Mouse (Mus musculus): ENCODE results near the gene Gm3252. TPM values are rescaled to one million over a fixed set of nuclear protein-coding genes. Genes with fewer than 3 reads are reported as not detected.
"Not testable (repeated sequence)": the region's sequence is repeated elsewhere in the genome, so short reads cannot be mapped to it uniquely, and the experiment has no call there.

Gm3252 gene
- total RNA-seq (2017): not detected in 2 replicates

DNA sequence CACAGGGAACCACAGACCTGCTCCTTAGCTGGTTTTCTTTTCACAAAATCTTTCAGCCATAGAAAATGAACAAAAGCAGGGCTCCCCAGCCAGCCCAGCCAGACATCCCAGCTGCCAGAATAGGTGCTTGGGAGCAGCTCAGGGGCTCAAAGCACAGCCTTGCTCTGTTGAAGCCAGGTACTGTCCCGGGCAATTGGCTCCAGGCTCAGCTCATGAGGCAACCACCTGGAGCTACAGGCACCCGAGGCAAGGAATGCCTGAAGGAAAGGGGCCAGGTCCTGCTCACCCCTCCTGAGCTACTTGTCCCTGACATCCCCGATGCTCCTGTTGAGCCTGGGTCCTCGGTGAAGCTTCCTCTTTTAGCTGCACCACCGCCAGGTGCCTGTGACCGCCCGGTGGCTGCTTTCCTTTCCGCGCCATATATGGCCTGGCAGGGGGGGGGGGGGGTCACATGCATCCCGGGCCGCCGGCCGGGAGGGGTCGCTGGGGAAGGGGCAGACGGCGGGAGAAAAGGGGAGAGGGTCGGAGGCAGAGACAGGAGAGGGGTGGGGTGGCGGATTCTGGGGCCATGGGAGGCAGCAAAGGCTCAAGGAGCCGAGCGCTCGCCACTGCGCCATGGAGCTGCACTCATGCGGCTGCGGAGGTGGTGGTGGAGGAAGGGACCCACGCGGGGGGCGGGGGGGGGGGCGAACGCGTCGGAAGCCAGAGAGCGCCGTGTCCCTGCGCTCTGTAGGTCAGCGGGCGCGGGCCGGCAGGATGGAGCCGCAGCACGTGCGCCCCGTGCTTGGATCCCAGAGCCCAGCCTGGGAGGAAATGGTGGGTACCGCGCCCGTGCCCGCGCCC is at the start of gene Gm3252:
Gm3252 (plus strand) TSS at position 738 of the 843 bp plus-strand sequence.
- not testable (repeated sequence) for ATAC-seq (ENCODE audit: extremely low read depth, insufficient number of reproducible peaks, low FRiP score, poor library complexity, severe bottlenecking)

GRCm38 (mm10) chr14:4708938-4709337 is 17.6 kb upstream of the Gm3252 start, which contains the start of gene Gm7876:
Gm7876 (plus strand) TSS chr14:4709238.
- ATAC-seq (ENCODE audit: extremely low read depth, insufficient number of reproducible peaks, low FRiP score, poor library complexity, severe bottlenecking): not testable (repeated sequence)

GRCm38 (mm10) chr14:4776037-4776436 is 49.5 kb downstream of the Gm3252 start, which contains the start of gene Gm9602:
Gm9602 (plus strand) TSS chr14:4776337.
- ATAC-seq (ENCODE audit: extremely low read depth, insufficient number of reproducible peaks, low FRiP score, poor library complexity, severe bottlenecking): not testable (repeated sequence)

Other genes with a start within 250 kb of the Gm3252 start
- gene Gm3182, start 245.0 kb upstream of the Gm3252 start, total RNA-seq (2017): 0.58 TPM in 1 of 2 replicates, not detected in the other
- gene Gm3047, start 171.4 kb upstream of the Gm3252 start, total RNA-seq (2017): not detected in 2 replicates
- not detected in 2 replicates for gene Gm8159, start 94.4 kb upstream of the Gm3252 start, total RNA-seq (2017)
- gene Gm3239, start 62.6 kb upstream of the Gm3252 start, total RNA-seq (2017): not detected in 2 replicates
- not detected in 2 replicates for gene Gm7876, start 17.5 kb upstream of the Gm3252 start, total RNA-seq (2017)
- gene Gm9602, start 49.6 kb downstream of the Gm3252 start, total RNA-seq (2017): not detected in 2 replicates
- not detected in 2 replicates for gene Gm3269, start 111.3 kb downstream of the Gm3252 start, total RNA-seq (2017)
- not detected in 2 replicates for gene Gm3264, start 128.8 kb downstream of the Gm3252 start, total RNA-seq (2017)
- not detected in 2 replicates for gene Gm3278, start 165.6 kb downstream of the Gm3252 start, total RNA-seq (2017)

Data from neutrophil, adult 5-6 weeks (primary cell).